Mouse (Mus musculus) frontal cortex, postnatal 25 days (tissue): ENCODE results near the gene Olfr913.

Source experiments
- DNase-seq, 2 experiments: peaks; one replicate each; pipeline ENCODE4 v3.0.0; 2022; ENCODE audit warnings: low spot score in 2 of 2

The Olfr913 gene

DNA sequence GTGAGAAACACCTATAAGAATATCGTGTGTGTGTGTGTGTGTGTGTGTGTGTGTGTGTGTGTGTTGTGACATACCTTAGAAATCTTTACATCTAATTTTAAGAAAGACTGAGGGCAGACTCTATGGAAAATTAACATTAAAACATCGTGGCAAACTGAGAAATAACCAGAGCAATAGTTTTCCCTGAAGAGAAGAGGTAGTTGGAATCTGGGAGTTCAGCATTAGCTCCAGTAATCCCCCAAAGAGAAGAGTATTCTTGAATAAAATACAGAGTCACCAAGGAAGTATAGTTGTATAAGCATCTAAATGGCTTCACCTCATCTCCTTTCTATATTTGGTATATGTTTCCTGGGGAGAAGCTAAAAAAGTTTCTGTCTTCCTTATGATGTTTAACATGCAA is at the start of gene Olfr913:
Gene Olfr913 (plus strand): TSS at position 301 of the 400 bp plus-strand sequence.
- no peak for DNase-seq

DNA sequence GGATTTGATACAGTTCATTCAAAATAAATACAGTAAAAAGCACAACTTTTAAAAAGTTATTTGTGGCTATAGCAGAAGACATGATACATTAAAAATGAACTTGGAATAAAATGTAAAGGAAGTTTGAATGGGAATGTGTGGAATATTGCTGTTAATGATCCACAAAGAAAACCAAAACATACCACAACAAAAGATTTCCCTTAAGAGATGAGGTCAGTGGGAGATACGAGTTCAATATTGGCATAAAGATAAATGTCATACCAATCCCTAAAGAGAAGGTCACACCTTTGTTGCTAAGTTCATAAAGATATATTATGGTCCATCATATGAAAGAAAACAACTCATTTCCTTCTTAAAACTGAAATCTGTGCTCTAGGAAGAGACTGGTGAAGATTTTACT is 12.7 kb upstream of the Olfr913 start, which contains the start of gene Olfr912:
Gene Olfr912 (plus strand): TSS at position 301 of the 400 bp plus-strand sequence.
- no peak for DNase-seq

DNA sequence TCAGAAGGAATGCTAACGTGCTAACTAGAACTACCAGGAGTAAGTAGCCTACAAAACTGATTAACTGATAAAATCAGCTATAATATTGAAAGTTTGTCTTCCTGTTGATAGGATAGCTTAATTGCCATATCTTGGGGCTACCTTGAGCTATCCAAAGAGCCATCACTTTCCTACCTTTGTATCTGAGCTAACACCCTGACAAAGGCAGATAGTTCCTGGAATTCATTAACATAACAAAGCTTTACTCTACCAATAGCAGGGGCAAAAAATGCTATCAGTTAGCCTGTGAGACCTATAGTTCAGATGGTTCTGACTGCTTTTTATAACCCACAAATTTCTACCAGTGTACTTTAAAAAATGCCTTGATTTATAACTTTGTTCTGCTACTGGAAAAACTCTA is 1.5 kb upstream of the Olfr913 start:
- DNase-seq, result no peak

DNA sequence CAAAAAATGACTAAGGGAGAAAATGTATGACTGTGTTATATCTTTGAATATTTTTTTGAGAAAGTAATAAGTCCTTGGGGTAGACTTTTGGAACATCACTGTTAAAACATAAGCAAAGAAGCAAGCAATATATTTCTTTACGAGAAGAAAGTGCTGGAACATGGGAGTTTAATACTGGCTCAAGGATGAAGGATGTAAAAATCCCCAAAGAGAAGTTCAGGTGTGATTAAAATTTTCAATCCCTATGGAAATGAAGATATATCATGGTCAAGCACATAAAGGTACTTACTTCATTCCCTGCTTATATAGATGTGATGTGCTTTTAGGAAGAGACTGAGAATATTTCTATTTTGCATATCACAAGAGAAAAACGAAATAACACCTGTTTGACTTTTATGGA is 12.2 kb downstream of the Olfr913 start, which contains the start of gene Olfr914:
Gene Olfr914 (plus strand): TSS at position 301 of the 400 bp plus-strand sequence.
- no peak for DNase-seq

DNA sequence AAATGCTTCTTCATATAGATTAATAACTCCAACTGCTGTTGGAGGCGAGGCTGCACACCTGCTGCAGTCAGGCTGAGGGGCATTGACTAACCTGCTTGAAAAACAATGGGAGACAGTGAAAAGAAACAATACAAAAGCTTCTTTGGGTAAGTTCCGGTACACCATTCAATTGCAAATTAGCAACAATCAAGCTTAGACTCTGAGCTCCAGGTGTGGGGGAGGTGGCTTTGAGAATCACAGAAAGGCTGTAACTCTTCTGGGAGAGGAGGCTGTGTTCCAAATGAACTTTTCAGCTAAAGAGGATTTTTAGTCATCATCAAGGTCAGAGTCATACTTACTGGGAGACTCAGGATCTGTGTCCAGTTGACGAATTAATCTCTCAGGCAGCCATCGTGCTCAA is 39.8 kb downstream of the Olfr913 start:
- DNase-seq, result no peak
